Mouse (Mus musculus) lung, adult 2 months (tissue): ENCODE results near the gene Samd14.

Experiments used
- CTCF ChIP-seq: fragments of 200-500 bp; IDR thresholded peaks from 2 replicates; pipeline ENCODE4 v1.5.1; 2011; ENCODE audit warnings: mild to moderate bottlenecking, low read length, control low read depth; ENCODE audit not compliant: insufficient read depth
- POLR2A ChIP-seq: fragments of 200-500 bp; IDR thresholded peaks from 2 replicates; pipeline ENCODE4 v1.6.1; 2011; ENCODE audit warnings: low read depth, mild to moderate bottlenecking, control low read depth, low read length, borderline replicate concordance; ENCODE audit errors: extremely low read depth

- TF ChIP-seq CTCF (no peak), POLR2A (no peak)
Observed at GRCm38 (mm10) chr11:95032945-95033344, 23.3 kb downstream of the Samd14 start.
